Mouse (Mus musculus): ENCODE data around the gene Exosc2.

The Exosc2 gene

DNA sequence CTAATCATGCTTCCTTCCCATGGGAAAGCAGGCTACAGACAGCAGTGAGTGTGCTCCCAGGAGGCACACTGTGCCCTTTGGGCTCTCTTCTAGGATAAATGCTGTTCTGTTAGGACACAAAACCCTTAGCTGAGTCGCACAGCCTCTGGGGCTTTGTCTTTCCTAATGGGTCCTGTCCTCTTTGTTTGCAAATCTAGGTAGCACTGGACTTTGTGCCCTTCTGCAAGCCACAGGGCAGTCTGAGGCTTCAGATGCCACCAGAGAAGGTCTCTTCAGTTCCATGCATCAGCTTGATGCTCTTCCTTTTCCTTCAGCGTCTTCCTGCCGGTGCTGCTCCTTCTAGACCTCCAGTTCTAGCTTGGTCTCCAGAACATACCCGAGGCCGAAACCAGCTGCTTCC is 60.1 kb downstream of the Exosc2 start:
- no peak for DNase-seq

All from lung, postnatal 14 days (tissue).